Mouse (Mus musculus) frontal cortex, adult 2 months (tissue): ENCODE measurements around the gene 1700025G04Rik. TPM values are rescaled to one million over a fixed set of nuclear protein-coding genes. Genes with fewer than 3 reads are reported as not detected.

Experiments
- DNase-seq, 2 experiments: peaks; one replicate each; pipeline ENCODE4 v3.0.0; 2022; ENCODE audit warnings: low spot score in 1 of 2; ENCODE audit errors: extremely low spot score in 1 of 2
- polyA plus RNA-seq: library from polyadenylated mRNA; depleted of rRNA; stranded (reverse); fragments of >200 nt; gene quantifications from 2 replicates; pipeline ENCODE4 v1.2.3, GENCODE M21; 2012

The 1700025G04Rik gene
- polyA plus RNA-seq, 1 experiment, result 25.1 TPM

DNA sequence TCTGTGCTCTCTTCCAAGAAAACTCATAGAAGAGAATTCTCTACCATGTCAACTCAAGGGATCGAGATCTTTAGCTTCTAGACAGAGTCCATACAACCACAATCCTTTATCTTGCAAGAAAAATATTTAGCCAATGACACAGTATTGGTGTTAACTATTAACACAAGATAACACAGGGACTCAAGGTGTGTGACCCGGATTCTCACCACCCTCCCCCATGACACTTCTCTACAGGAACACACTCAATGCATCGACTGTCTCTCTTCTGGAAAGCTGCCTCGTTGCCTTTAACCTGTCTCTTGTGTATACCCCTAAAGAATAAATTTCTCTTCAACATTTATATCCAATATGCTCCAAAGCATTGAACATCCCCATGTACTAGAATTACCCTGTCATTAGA, 52.3 kb downstream of the 1700025G04Rik start:
- no peak for DNase-seq

GRCm38 (mm10) chr1:152034766-152035165, 55.2 kb downstream of the 1700025G04Rik start:
- DNase-seq, result no peak

- DNase-seq, result no peak
Observed at GRCm38 (mm10) chr1:152033731-152034130, 56.2 kb downstream of the 1700025G04Rik start.

GRCm38 (mm10) chr1:152032144-152032543, 57.8 kb downstream of the 1700025G04Rik start:
- DNase-seq, result no peak

- DNase-seq, result no peak
Observed at GRCm38 (mm10) chr1:152030546-152030945, 59.4 kb downstream of the 1700025G04Rik start.

DNA sequence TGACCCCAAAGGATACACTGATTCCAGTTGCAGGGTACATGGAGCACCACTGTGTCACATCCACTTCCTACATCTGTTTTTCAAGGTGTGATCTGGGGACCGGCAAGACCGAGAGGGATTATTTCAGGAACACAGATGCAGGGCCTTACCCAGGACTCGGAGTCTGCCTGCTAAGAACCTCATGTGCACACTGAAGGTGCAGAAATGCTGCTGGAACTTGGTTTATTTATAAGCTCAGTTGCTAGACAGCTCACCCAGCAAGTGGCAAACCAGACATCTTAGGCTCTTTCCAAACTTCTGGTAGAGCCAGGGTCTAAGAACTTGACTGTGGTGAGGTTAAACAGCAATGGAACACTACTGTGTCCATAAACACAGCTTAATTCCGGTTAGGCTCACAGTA, 61.2 kb downstream of the 1700025G04Rik start:
- DNase-seq, result no peak

DNA sequence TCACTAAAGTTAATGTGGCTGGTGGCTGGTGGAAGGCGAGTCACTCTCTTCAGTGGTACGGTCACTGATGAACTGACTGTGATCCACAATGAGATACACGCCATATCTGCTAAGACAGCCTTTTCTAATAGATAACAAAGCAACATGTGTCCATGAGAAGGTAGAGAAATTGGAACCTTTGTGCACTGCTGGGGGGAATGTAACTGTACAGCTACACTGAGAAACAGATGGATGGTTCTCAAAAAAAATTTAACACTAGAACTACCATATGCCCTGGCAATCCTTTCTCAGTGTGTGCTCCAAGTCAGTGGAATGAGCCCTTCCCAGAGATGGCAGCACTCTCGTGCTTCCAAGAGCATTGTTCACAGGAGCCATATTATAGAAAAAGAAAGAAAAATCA, 63.2 kb downstream of the 1700025G04Rik start:
- no peak for DNase-seq

DNA sequence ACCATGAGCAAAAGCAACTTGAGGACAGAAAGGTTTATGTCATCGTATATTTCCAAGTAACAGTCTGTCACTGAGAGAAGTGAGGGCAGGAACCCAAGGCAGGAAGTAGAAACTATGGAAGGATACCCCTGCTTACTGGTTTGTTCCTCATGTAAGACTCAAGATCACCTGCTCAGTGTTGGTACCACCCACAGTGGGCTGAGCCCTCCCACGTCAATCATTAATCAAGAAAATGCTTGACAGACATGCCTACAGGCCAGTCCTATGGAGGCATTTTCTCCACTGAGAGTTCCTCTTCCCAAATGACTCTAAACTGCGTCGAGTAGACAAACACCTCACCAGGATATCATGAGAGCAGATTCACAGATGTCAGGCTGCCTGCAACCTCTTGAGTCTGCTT, 64.6 kb downstream of the 1700025G04Rik start:
- DNase-seq, result no peak

- no peak for DNase-seq
Observed at GRCm38 (mm10) chr1:152024019-152024787, 65.7 kb downstream of the 1700025G04Rik start.

DNA sequence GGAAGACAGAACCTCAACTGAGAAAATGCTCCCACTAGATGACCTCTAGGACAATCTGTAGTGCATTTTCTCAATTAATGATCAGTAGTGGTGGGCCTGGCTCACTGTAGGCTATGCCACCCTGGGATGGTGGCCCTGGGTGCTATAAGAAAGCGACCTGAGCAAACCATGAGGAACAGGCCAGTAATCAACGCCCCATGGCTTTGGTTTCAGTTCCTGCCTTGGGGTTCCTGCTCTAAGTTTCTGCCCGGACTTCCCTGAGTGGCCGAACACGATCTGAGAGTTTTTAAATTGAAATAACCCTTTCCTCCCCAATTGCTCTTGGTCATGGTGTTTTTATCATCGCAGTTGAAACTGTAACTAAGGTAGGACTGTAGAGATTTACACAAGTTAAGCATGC, 69.1 kb downstream of the 1700025G04Rik start:
- no peak for DNase-seq

DNA sequence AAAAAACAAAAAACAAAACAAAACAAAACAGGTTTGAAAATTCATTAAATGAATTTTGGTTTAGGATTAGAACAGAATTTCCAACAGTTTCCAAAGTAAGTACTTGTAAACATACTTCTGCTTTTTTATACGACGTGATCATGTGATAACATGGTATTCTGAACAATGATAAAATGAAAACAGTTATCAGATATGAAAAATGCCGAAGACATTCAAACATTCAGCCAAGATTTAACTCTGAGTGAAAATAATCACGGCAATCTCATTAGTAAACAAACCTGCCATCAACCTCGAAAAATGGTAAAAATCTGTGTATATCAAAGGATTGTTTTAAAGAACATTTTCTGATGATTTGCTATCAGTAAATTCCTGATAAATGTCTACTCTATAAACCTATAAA, 69.9 kb downstream of the 1700025G04Rik start:
- no peak for DNase-seq

DNA sequence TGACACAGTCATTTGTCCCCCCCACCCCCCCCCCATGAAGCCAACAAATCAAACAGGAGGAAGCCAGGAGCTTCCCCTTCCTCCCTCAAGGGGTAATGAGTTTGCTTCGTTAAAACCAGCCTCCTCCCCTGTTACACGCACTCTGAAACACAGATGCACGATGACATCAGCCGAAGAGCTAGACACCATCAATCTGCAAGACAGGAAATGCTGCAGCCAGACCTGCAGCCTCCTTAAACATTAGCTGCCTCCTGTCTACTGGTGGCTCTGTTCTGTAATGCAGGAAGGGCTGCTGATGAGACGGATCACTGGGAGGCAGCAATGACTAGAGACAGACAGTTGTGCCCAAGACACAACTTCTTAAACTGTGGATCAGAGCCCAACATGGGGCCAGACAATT, 70.7 kb downstream of the 1700025G04Rik start:
- DNase-seq, result no peak

DNA sequence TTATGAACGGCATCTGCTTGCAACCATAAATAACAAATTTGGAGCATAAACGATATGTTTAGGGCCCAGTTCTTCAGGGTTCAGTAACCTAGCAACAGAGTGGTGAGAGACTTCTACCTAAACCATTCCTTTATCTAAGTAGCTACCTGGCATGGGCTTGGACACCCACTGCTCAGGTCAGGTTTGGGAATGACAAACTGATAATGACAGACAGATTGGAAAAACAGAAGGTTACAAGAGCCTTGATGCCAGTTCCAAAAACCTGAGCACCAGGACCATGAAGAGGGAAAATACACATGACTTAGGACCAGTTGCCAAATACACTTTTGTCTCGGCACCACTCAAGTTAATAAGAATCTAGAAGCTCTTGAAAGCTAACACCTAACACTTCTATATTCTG, 71.6 kb downstream of the 1700025G04Rik start:
- no peak for DNase-seq

DNA sequence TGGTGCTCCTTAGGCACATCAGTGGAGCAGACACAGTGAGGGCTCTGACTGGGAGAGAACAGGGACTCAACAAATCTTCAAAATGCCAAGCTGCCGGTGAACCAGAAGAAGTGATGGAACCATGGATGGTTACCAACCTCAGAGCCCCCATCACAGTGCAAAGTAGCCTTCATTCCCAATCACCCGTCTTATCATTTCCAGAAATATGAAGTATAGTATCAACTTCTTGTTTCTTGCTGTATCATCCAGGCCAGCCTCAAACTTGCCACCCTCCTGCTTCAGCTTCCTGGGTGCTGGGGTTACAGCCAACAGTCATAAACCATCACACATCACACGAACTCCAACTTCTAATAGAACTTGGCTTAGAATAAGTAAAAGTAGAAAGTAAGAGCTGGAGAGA, 73.3 kb downstream of the 1700025G04Rik start:
- no peak for DNase-seq

GRCm38 (mm10) chr1:152015555-152016125, 74.3 kb downstream of the 1700025G04Rik start:
- DNase-seq, result no peak

GRCm38 (mm10) chr1:152011741-152012140, 78.2 kb downstream of the 1700025G04Rik start:
- no peak for DNase-seq

DNA sequence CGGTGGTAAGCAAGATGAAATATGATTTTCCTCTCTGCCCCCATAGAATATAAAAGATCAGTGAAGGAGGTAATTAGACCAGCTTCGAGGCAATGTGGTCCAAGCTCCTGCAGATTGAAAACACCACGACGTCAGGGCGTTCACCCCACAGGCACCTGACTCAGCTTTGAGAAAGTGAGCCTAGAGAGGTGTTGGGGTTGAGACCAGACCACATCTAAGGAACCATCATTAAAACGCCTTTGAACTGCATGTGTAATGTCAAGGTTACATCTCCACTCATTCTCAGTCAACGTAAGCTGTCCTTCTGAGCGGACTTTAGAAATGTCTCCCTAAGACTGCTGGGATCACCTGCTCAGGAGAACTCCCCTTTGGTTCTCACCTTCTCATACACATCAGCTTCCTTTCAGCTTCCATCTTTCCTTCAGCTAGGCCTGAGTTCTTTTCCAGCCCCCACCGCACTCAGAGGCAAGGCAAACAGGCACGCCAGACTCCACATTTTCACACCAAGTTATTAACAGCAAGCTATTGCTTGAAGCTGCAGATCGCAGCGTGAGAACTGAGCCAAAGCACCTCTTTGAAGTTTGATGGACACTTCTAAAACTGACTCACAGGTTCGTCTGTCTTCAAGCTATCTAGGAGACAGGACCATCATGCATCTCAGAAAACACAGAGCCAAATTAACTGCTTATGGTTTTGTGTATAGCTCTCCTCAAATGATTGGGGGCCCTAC, 79.5 kb downstream of the 1700025G04Rik start:
- DNase-seq, result no peak

GRCm38 (mm10) chr1:152008473-152008991, 81.4 kb downstream of the 1700025G04Rik start:
- peak; percentile 19 to 46 for DNase-seq

GRCm38 (mm10) chr1:152006529-152006928, 83.4 kb downstream of the 1700025G04Rik start:
- DNase-seq, result no peak

DNA sequence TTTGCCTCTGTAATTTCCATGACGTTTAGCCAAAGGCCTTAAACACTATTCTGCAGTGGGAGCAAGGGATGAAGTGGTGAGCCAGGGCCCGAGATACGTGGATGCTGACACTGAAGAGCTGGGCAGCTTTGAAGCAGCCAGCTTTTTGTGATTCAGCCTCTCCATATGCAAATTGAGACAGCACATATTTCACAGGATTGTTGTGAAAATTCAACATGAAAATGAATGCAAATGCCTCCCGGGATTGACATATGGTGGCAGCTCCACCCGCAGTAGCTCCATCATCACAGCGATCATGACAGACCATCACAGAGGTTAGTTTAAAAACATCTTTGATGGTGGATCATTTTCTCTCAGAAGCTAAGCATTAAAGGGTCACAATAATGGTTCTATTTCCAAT, 85.4 kb downstream of the 1700025G04Rik start:
- peak in 1 of 2 experiments; percentile 52 for DNase-seq

DNA sequence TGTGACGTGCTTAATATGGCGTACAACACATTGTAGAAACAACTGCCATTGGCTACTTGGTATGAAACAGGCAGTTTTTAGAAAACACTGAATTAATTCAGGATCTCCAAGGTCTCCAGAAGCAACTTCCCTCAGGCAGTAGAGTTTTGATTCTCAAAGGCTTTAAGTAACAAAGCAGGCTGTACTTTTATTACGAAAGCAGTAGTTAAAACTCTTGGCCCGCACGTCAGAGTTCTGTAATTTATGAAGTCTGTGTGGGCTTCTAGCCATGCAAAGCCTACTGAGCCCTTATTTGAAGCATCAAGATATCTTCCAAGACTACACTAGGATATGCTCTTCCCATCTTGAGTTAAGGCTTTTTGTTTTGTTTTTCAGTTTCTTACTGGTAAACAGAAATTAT, 89.5 kb downstream of the 1700025G04Rik start:
- DNase-seq, result no peak
